Mouse (Mus musculus) megakaryocyte, embryonic 14.5 days (primary cell): ENCODE measurements around the gene Bag5. TPM values are rescaled to one million over a fixed set of nuclear protein-coding genes. Genes with fewer than 3 reads are reported as not detected.
"Not testable (repeated sequence)": the region's sequence is repeated elsewhere in the genome, so short reads cannot be mapped to it uniquely, and the experiment has no call there.

Experiments used
- H3K27me3 ChIP-seq: replicated peaks from 2 replicates; pipeline ENCODE3; 2012; ENCODE audit warnings: inconsistent platforms
- H3K36me3 ChIP-seq: replicated peaks from 2 replicates; pipeline ENCODE3; 2012; ENCODE audit warnings: low read length, inconsistent platforms, mixed read lengths
- H3K4me1 ChIP-seq: 2 replicates; pipeline ENCODE4 v1.6.1; 2012; ENCODE audit warnings: inconsistent platforms
- H3K4me3 ChIP-seq: replicated peaks from 2 replicates; pipeline ENCODE3; 2012; ENCODE audit warnings: moderate library complexity, mild to moderate bottlenecking, inconsistent platforms
- H3K9me3 ChIP-seq: 2 replicates; pipeline ENCODE4 v1.6.1; 2012; ENCODE audit warnings: inconsistent platforms
- FLI1 ChIP-seq: IDR thresholded peaks from 2 replicates; pipeline ENCODE4 v1.6.1; 2012; ENCODE audit warnings: low read length, inconsistent platforms, mixed read lengths
- GATA1 ChIP-seq: IDR thresholded peaks from 3 replicates; pipeline ENCODE4 v1.6.1; 2012; ENCODE audit warnings: mixed read lengths, low read length, inconsistent platforms, borderline replicate concordance
- polyA plus RNA-seq: library from polyadenylated mRNA; stranded (reverse); fragments of >175 nt; gene quantifications from 2 replicates; pipeline ENCODE4 v1.2.3, GENCODE M21; 2012; ENCODE audit warnings: low replicate concordance; ENCODE audit not compliant: insufficient read depth

Bag5 gene
- polyA plus RNA-seq, 1 experiment: 4.8 TPM

DNA sequence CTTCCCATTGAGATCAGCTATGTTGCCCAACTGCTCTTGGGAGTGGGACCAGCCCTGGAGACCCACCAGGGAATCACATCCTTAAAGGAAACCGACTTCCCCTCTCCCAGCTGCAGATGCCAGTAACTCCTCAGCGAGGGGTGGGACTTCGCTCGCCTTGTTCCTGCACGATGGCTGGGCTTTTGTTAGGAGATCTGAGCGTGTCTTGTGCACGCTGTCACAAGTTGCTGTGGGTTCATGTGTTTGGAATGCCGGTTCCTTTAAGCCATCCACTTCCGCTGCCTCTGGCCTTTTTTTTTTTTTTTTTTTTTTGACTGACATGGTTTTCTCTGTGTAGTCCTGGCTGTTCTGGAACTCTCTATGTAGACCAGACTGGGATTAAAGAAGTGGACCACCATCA, 24.3 kb upstream of the Bag5 start:
- no peaks in the 10 kb centered on the region for H3K9me3 ChIP-seq
- peaks cover 33% of the 10 kb centered on the region for H3K36me3 ChIP-seq
- peaks cover 41% of the 10 kb centered on the region for H3K4me1 ChIP-seq
- H3K4me3 ChIP-seq: no peak overlapping the region
- no peaks in the 10 kb centered on the region for H3K27me3 ChIP-seq
- TF ChIP-seq FLI1: no peak
- no peak for TF ChIP-seq GATA1

DNA sequence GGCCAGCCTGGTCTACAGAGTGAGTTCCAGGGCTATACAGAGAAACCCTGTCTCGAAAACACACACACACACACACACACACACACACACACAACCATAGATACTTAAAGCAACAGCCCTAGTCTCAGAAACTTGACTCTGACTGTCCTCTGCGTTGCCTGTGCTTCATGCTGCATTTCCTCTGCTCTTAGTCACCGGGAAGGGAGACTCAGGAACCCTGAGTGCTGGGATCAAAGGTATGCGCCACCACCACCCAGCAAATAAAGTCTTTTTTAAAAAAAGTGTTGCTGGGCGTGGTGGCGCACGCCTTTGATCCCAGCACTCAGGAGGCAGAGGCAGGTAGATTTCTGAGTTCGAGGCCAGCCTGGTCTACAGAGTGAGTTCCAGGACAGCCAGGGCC, 23.6 kb upstream of the Bag5 start:
- not testable (repeated sequence) for H3K4me3 ChIP-seq, H3K9me3 ChIP-seq, H3K27me3 ChIP-seq
- H3K4me1 ChIP-seq: peaks cover 48% of the 10 kb centered on the region
- H3K36me3 ChIP-seq: peaks cover 37% of the 10 kb centered on the region

DNA sequence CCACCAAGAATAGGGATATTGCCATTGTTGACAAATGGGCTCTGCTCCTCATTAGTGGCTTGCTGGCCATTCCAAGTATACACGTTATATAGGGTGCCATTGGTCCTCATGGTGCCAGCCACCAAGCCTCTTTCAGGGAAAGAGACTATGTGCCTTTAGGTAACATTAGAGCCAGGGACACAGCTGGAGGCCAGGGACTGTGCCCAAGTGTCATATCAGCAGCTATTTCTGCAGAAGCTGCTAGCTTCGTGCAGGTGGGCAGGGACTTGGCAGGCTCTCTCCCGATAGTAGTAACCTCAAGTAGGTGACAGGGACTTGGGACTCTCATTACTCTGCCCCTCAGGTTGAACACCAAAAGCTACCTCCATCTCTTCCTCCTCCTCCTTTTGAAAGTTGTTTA, 21.9 kb upstream of the Bag5 start:
- H3K4me1 ChIP-seq: peaks cover 40% of the 10 kb centered on the region
- peaks cover 44% of the 10 kb centered on the region for H3K36me3 ChIP-seq
- TF ChIP-seq FLI1 (no peak), GATA1 (no peak)
- no peaks in the 10 kb centered on the region for H3K27me3 ChIP-seq
- H3K4me3 ChIP-seq: no peak overlapping the region
- no peaks in the 10 kb centered on the region for H3K9me3 ChIP-seq

DNA sequence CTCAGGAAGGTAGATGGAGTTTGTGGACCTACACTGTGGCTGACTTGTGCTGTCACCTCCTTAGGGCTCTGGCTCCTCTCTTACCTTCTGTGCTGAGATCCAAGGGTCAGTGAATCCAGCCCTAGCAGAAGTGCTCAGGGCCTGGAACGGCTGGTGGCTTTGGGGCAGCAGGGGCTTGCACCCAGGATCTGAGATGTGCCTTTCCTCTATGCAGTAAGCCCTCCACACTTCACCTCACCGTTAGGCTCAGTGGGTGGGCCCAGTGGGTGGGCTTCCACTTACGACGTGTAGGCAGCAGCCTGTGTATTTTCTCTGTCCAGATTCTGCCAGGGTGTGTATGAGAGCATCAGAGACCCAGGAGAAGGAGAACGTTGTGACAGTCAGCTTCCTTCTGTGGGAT, 19.9 kb upstream of the Bag5 start:
- H3K9me3 ChIP-seq: no peaks in the 10 kb centered on the region
- H3K4me1 ChIP-seq: peaks cover 40% of the 10 kb centered on the region
- TF ChIP-seq FLI1: no peak
- no peak for TF ChIP-seq GATA1
- no peaks in the 10 kb centered on the region for H3K27me3 ChIP-seq
- peaks cover 59% of the 10 kb centered on the region for H3K36me3 ChIP-seq
- H3K4me3 ChIP-seq: peak overlapping the region; percentile 89

DNA sequence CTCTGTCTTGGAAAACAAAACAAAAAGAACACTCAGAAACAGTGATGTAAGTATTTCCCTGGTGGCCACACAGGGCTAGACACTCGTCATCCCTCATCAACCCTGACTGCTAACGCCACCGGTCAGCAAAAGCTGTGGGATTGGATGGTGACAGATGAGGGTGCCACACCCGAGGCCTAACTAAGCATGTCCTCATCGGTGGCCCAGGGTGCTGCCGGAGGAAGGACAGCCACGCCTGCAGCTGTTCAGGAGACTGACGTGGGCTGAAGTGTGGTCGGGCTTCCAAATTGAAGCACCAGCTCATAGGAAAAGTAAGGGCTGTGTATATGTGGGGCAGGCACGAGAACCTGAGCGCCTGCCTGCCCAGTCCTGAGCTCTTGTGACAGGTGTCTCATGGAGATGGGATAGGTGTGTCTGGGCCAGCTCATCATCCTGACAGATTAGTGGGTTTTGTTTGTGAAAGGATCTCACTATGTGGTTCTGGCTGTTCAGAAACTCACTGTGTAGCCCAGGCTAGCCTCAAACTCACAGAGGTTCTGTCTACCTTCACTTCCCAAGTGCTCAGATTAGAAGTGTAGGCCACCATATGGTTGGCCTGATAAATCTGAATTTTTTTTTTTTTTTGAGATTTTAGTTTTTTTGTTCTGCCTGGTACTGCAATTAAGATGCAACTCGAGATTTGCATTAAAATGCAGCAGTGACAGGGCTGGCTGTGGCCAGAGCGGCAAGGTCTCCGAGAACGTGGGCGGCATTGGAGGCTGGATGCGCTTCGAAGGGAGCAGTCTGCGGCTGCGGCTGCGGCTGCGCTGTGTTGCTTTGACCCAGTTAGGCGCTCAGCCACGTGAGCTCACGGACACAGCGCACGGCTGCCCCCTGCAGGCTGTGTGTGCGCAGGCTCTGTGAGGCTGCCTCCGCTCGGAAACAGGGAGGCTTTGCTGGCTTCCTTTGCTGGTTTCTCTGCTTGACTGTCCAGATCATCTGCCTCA, 19.1 kb upstream of the Bag5 start:
- H3K4me1 ChIP-seq: peaks cover 45% of the 10 kb centered on the region
- no peak for TF ChIP-seq GATA1
- TF ChIP-seq FLI1: no peak
- peaks cover 65% of the 10 kb centered on the region for H3K36me3 ChIP-seq
- H3K27me3 ChIP-seq: no peaks in the 10 kb centered on the region
- no peaks in the 10 kb centered on the region for H3K9me3 ChIP-seq
- H3K4me3 ChIP-seq: peak overlapping the region; percentile 89

DNA sequence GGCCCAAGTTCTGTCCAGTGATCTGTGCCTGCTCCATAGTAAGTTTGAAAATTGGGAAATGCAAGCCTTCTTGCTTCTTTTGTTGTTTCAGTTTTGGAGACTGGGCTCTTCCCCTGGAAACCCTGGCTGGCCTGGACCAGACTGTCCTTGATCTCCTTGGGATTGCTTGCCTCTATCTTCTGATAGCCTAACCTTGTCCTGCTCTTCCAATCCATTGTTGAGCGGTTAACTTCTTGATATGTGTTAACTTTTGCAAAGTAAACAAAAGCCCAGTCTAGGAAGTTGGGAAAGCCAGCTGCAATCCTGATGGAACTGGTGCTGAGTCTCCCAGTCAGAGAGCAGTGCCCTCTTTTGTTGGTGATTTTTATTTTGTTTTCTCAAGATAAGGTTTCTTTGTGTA, 14.9 kb upstream of the Bag5 start:
- Histone ChIP-seq H3K36me3 (peaks cover 74% of the 10 kb centered on the region), H3K4me3 (no peak overlapping the region), H3K4me1 (peaks cover 44% of the 10 kb centered on the region), H3K9me3 (no peaks in the 10 kb centered on the region), H3K27me3 (no peaks in the 10 kb centered on the region)
- no peak for TF ChIP-seq FLI1
- TF ChIP-seq GATA1: no peak

DNA sequence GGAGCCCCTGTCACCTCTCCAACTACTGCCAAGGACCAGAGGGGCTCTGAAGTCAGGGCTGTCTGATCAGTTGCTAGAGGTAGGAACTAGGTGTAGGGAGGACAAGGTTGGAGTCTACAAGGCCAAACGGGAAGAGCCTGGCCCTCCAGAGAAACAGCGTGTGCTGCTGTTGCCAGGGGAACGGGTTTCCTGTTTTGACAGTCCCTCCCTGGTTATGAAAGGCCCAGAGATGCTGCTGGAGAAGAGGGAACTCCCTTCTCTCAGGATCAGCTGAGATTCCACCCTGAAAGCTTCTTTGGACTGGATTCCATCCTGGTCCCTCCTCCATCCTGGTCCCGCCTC, 13.0 kb upstream of the Bag5 start:
- TF ChIP-seq FLI1 (no peak), GATA1 (no peak)
- H3K36me3 ChIP-seq: peaks cover 73% of the 10 kb centered on the region
- H3K4me3 ChIP-seq: no peak overlapping the region
- H3K9me3 ChIP-seq: no peaks in the 10 kb centered on the region
- peaks cover 30% of the 10 kb centered on the region for H3K4me1 ChIP-seq
- no peaks in the 10 kb centered on the region for H3K27me3 ChIP-seq

DNA sequence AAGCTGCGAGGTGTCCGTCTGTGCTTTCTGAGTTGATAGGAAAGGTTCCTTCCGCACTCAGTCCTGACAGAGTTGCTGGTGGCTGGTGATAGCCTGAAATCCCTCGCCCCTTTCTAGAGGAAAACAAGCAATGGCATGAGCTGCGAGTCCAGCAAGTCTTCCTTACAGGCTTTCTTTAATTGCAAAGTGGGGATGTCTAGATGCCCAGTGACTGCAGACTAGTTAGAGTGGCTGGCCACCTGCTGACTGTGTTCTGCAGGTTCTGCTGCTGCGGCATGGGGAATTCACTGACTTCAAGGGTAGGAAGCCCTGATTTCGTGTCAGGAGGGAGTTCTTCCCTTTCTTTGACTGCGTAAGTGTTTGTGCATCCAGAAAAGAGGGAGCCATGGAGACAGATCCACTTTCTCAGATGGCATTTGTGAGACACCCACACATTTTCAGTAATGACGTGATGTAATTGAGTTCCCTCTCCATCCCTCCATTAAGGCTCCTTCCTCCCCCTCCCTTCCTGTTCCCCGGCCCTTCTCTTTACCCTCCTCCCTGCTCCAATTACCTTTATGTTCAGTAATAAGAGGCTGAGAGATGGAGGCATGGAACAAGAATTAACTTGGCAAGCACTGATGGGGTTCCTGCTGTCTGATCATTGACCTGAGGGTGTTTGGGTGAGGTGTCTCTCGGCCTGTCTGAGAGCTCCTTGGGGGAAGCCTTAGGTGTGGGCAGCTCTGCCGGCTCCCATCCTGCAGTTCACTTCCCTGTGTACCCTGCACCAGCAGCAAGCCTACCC, 12.5 kb upstream of the Bag5 start:
- Histone ChIP-seq H3K4me3 (no peak overlapping the region), H3K27me3 (no peaks in the 10 kb centered on the region), H3K9me3 (no peaks in the 10 kb centered on the region), H3K4me1 (peaks cover 30% of the 10 kb centered on the region), H3K36me3 (peaks cover 71% of the 10 kb centered on the region)
- TF ChIP-seq GATA1 (no peak), FLI1 (no peak)

DNA sequence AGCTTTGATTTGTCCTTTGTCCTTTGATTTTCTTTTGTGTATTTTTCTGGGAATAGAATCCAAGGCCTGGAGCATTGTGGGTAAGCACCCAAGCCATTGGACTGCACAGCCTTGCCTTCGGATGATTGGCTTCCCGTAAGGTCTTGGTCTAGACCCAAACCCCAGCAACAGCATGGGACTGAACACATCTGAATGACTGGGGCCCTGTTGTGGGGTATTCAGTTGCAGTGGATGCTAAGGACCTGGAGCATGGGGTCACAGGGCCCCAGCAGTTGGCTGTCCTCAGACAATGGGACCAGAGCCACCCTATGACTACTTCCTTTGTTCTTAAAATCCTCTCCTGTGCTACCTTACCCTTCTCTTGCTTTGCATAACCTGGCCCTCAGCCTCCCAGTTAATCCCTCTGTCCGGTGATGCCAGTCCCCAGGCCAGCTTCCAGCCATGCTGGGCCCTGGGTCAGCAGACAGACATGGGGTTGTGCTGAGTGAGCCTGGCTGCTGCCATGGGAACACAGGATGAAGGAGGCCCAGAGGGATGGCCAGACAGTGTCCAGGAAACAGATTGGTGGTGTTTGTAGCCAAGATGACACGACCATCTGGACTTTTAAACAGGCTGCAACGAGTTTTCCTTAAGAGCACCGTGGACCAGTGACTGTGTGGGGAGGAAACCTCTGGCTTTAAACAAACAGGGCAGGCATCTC, 11.7 kb upstream of the Bag5 start:
- TF ChIP-seq FLI1 (no peak), GATA1 (no peak)
- Histone ChIP-seq H3K27me3 (no peaks in the 10 kb centered on the region), H3K4me3 (no peak overlapping the region), H3K36me3 (peaks cover 74% of the 10 kb centered on the region), H3K4me1 (peaks cover 30% of the 10 kb centered on the region), H3K9me3 (no peaks in the 10 kb centered on the region)

DNA sequence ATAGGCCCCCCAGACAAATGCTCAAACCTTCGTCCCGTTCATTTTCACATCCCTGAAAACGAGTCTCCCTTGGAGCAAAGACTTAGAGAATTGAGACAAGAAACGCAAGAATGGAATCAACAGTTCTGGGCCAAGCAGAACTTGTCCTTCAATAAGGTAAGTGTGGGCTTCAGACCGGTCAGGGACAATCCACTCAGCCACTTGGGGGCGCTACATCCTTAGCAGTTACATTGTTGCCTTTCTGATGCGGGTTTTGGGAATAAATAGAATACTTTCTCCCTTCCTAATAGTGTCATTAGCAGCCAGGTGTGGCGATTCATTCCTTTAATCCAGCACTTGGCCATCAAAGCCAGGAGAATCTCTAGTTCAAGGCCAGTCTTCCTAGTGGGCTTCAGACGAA, 9.6 kb upstream of the Bag5 start:
- H3K36me3 ChIP-seq: peaks cover 60% of the 10 kb centered on the region
- no peaks in the 10 kb centered on the region for H3K27me3 ChIP-seq
- no peaks in the 10 kb centered on the region for H3K9me3 ChIP-seq
- no peak overlapping the region for H3K4me3 ChIP-seq
- no peak for TF ChIP-seq FLI1
- no peak for TF ChIP-seq GATA1
- H3K4me1 ChIP-seq: peaks cover 45% of the 10 kb centered on the region
